Mouse (Mus musculus): ENCODE results near the gene Gdap2. TPM values are rescaled to one million over a fixed set of nuclear protein-coding genes. Genes with fewer than 3 reads are reported as not detected.

The Gdap2 gene
- polyA plus RNA-seq, 1 experiment, result 4.6 TPM

GRCm38 (mm10) chr3:100225326-100225959, 63.3 kb downstream of the Gdap2 start:
- no peak for TF ChIP-seq GATA1 (IDR thresholded peaks at IDR 0.05; ENCODE audit: low read length)

GRCm38 (mm10) chr3:100227509-100227908, 65.3 kb downstream of the Gdap2 start:
- TF ChIP-seq GATA1 (IDR thresholded peaks at IDR 0.05; ENCODE audit: low read length), result no peak

GRCm38 (mm10) chr3:100228981-100229380, 66.8 kb downstream of the Gdap2 start:
- TF ChIP-seq GATA1 (IDR thresholded peaks at IDR 0.05; ENCODE audit: low read length), result no peak

GRCm38 (mm10) chr3:100236725-100237436, 74.7 kb downstream of the Gdap2 start:
- TF ChIP-seq GATA1 (IDR thresholded peaks at IDR 0.05; ENCODE audit: low read length), result no peak

- TF ChIP-seq GATA1 (IDR thresholded peaks at IDR 0.05; ENCODE audit: low read length), result no peak
Measured at GRCm38 (mm10) chr3:100242230-100242629, 80.0 kb downstream of the Gdap2 start.

- TF ChIP-seq GATA1 (IDR thresholded peaks at IDR 0.05; ENCODE audit: low read length), result no peak
Measured at GRCm38 (mm10) chr3:100246286-100246825, 84.2 kb downstream of the Gdap2 start.

Other genes with a start within 250 kb of the Gdap2 start
- 2.1 and 2.7 TPM in 2 replicates for gene Wdr3, start within 50 bp of the Gdap2 start, polyA plus RNA-seq (2012)

Measured in G1E-ER4 (cell line).